In the genomic region with DNA sequence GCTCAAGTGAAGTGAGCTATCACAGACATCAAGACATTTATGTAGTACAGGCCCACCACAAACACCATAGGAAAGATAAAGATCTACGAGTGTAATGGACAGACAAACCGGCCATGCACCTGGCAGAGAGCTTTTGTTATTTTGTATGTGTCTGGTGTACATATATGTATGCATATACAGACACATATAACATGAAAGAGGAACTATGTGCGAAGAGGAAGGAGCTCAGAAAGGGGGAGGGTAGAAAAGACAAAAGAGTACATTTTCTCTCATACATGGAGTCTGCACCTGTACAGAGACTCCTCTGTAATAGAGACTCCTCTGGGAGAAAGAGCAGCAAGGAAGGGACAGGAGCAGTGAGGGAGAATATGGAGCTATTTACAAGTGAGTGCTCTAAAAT, we compare ENCODE assay signal across 19 mouse cellular contexts. TPM values are rescaled to one million over a fixed set of nuclear protein-coding genes. Genes with fewer than 3 reads are reported as not detected.
"Had no signal": no experiment of that assay in that cellular context is flagged by ENCODE, and none has a peak within 500 bp of the region (broad histone marks: within the 10 kb centered on the region; RNA-seq: fewer than 3 reads in every experiment).

No protein-coding gene starts in this region.

- H3K27me3 ChIP-seq: kidney, embryonic 15.5 days; liver, embryonic 15.5 days; midbrain, embryonic 12.5 days; neural tube, embryonic 12.5 days had no signal

- H3K4me1 ChIP-seq: kidney, embryonic 15.5 days had no signal

- H3K4me3 ChIP-seq: kidney, embryonic 15.5 days; left cerebral cortex, adult 2 months; limb, embryonic 10.5 days; liver, embryonic 15.5 days; midbrain, embryonic 12.5 days; neural tube, embryonic 12.5 days had no signal

- DNase-seq: kidney, adult 2 months; kidney, postnatal 25 days; lung, adult 2 months; lung, postnatal 10 days; lung, postnatal 4 days; right cerebral cortex, adult 18-20 months; right cerebral cortex, postnatal 25 days; thymus, postnatal 14 days had no signal

- ATAC-seq: intestine, embryonic 16.5 days had no signal

- H3K36me3 ChIP-seq: kidney, embryonic 15.5 days; limb, embryonic 10.5 days; liver, embryonic 15.5 days; midbrain, embryonic 12.5 days; neural tube, embryonic 12.5 days had no signal

- H3K9ac ChIP-seq: kidney, embryonic 15.5 days; liver, embryonic 15.5 days; midbrain, embryonic 12.5 days; neural tube, embryonic 12.5 days had no signal

- H3K4me2 ChIP-seq: kidney, embryonic 15.5 days; liver, embryonic 11.5 days; liver, embryonic 15.5 days; midbrain, embryonic 12.5 days; neural tube, embryonic 12.5 days had no signal

- H3K9me3 ChIP-seq: kidney, embryonic 15.5 days; limb, embryonic 10.5 days; liver, embryonic 15.5 days; midbrain, embryonic 12.5 days; neural tube, embryonic 12.5 days had no signal

- H3K27ac ChIP-seq: kidney, embryonic 15.5 days; left cerebral cortex, adult 2 months; limb, embryonic 10.5 days; liver, embryonic 15.5 days; midbrain, embryonic 12.5 days; neural tube, embryonic 12.5 days; stomach, postnatal 0 days had no signal

RNA-seq across cellular contexts. Expression of gene Samd15, which starts 6.5 kb away (rescaled TPM):
- total RNA-seq: megakaryocyte-erythroid progenitor cell, adult 5-6 weeks had no signal
- polyA plus RNA-seq: kidney, adult 2 months; lung, adult 2 months; small intestine, adult 2 months had no signal

RNA-seq across cellular contexts. Expression of gene Noxred1, which starts 45.5 kb away (rescaled TPM):
- total RNA-seq: megakaryocyte-erythroid progenitor cell, adult 5-6 weeks had no signal
